Mouse (Mus musculus) CD8-positive naive resting alpha-beta T cell, adult 57 days (primary cell): ENCODE results near the gene Scarf2. TPM values are rescaled to one million over a fixed set of nuclear protein-coding genes. Genes with fewer than 3 reads are reported as not detected.

Source experiments
- total RNA-seq: library from RNA; stranded (reverse); gene quantifications from one replicate; pipeline ENCODE4 v1.2.4, GENCODE M21; 2023

Scarf2 gene
- total RNA-seq: not detected

DNA sequence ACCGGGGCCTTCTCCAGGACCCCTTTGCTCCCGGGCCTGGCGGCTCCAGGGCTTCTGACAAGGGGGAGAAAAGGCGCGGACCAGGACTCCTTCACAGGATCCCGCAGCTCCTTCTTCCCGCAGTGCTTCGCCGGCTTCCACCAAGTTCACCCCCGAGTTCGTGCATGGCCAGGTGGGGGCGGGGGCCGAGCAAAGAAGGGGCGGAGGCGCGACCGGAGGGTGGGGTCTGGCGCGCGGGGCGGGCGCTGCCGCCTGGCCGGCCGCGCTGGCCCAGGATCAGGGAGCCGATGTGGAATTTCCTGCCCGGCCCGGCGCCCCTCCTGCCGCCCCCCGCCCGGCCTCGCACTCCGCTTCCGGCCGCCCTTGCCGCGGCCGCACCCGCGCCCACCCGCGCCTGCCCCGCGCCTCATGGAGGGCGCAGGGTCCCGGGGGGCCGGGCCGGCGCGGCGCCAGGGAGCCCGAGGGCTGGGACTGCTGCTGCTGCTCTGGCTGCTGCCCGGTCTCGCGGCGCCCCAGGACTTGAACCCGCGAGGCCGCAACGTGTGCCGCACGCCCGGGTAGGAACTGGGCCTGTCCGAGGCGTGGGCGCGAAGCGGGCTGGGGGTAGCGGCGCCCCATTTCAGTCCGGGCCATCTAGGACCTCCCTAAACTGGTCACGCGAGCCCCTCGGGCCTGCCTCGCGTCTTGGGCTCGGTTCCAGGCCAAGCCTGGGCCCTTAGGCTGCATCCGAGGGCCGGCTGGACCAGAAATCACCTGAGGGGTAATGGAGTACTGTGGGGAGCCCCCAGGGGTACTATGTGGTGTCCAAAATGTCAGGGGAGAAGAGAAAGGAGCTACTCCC is at the start of gene Scarf2:
Gene Scarf2, plus strand, starts transcription at position 312 of the 841 bp plus-strand sequence.

DNA sequence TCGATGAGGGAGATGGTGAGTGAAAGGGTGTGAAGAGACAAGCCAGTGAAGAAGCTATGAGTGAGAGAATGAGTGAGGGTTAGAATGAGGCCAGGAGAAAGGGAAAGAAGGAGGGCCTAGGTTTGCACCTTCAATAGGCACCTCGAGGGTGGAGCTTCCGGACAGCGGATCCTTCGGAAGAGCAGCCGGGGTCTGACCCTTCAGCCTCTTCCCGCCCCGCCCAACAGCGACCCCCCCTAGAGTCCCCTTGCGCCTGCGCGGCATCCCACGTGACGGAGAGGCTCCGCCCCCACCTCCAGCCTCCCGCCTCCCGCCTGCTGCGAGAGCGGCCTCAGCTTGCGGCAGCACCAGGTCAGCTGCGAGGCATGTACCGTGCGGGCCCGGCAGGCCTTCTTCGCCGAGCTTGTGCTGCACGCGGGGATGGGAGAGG is 37.7 kb upstream of the Scarf2 start, which contains the start of gene Klhl22:
Gene Klhl22, plus strand, starts transcription at position 275 of the 430 bp plus-strand sequence.

DNA sequence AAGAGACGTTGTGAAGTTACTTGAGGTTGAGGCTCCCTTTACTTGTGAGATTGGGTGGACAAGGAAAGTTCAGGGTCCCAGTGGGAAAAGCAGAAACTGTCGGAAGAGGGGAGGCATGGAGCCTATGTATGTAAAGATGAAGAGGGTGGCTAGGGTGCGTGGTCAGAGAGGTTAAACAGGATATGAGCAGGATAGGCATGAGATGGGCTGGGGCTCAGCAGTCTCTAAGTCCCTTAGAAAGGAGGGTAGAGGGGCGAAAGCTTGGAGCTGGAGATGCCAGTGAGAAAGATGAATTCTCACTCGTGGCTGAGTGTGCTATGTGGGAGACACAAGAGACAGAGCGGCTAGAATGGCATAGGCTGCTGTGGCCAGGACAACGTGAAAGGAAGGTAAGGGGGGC is 35.7 kb downstream of the Scarf2 start, which contains the start of gene B830017H08Rik:
Gene B830017H08Rik, plus strand, starts transcription at position 301 of the 400 bp plus-strand sequence.

GRCm38 (mm10) chr16:17838051-17838450 is 41.0 kb downstream of the Scarf2 start, which contains the start of gene Car15:
TSS of gene Car15 (minus strand) at chr16:17838364.

Other genes starting within 250 kb of the Scarf2 start
- gene Lrrc74b, start 236.0 kb upstream of the Scarf2 start, total RNA-seq: not detected
- not detected for gene P2rx6, start 235.4 kb upstream of the Scarf2 start, total RNA-seq
- 0.34 TPM for gene Slc7a4, start 214.1 kb upstream of the Scarf2 start, total RNA-seq
- gene Smpd4, start 177.9 kb upstream of the Scarf2 start, total RNA-seq: 44.3 TPM
- gene Ccdc74a, start 150.8 kb upstream of the Scarf2 start, total RNA-seq: 0.89 TPM
- 166 TPM for gene Med15, start 64.4 kb upstream of the Scarf2 start, total RNA-seq
- 26.3 TPM for gene Klhl22, start 37.7 kb upstream of the Scarf2 start, total RNA-seq
- not detected for gene B830017H08Rik, start 35.8 kb downstream of the Scarf2 start, total RNA-seq
- gene Car15, start 41.1 kb downstream of the Scarf2 start, total RNA-seq: 12.4 TPM
- 5.4 TPM for gene Gm20518, start 94.4 kb downstream of the Scarf2 start, total RNA-seq
- not detected for gene Tssk1, start 96.9 kb downstream of the Scarf2 start, total RNA-seq
- gene Dgcr2, start 101.3 kb downstream of the Scarf2 start, total RNA-seq: 59.0 TPM
- not detected for gene Tssk2, start 101.4 kb downstream of the Scarf2 start, total RNA-seq
- gene Ess2, start 114.1 kb downstream of the Scarf2 start, total RNA-seq: 69.0 TPM
- gene Gsc2, start 117.8 kb downstream of the Scarf2 start, total RNA-seq: not detected
- 16.6 TPM for gene Slc25a1, start 130.9 kb downstream of the Scarf2 start, total RNA-seq
- gene Vpreb2, start 183.1 kb downstream of the Scarf2 start, total RNA-seq: not detected